Mouse (Mus musculus) CH12F3 (cell line): ENCODE results near the gene Klc4.

Source experiments
- in situ Hi-C: fragments of 300-500 bp; cut with MboI; formaldehyde crosslinking; loops from 2 replicates; pipeline ENCODE4 v1.14.3; 2020; ENCODE audit warnings: low sequenced_read_pairs

The Klc4 gene

DNA sequence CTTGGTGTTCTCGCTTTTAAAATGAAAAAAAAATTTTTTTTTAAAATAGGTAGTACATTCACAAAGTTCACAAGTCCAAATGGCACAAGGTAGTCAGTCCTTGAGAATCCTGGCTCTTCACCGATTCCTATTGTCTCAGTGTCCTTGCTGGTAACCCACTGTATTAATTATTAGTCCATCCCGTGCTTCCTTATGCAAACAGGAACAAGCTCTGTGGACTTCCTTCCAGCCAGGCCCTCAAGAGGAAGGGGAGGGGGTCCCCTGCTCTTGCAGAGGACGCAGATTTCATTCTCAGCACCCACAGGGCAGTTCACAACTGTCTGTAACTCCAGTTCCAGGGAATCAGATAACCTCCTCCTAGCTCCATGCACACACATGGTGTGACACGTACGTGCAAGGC is 10.2 kb upstream of the Klc4 start:
- in situ Hi-C loops, result no loop called here

DNA sequence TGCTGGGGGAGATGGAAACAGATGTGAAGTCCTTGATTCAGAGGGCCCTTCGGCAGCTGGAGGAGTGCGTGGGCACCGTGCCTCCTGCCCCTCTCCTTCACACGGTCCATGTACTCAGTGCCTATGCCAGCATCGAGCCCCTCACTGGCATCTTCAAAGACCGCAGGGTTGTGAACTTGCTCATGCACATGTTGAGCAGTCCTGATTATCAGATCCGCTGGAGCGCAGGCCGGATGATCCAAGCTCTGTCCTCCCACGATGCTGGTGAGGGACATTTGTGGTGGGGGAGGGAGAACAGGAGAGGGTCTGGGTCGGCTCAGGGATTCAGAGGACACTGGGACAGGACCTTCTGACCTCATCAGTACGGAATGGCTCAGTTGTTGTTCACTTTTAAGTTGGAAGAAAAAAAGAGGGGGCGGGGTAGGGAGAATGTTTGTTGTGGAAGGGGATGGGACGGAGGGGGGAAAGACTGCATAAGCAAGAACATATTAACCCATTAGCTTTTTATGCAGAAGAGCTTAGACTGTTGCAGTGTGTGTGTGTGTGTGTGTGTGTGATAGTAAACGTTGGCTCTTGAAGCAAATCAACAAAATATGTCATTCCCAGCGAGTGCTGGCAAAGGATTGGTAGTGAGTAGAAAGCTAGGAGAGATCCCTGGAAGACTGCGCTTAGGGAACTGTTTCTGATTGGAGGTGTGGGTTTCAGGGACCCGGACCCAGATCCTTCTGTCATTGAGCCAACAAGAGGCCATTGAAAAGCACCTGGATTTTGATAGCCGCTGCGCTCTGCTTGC is 6.1 kb upstream of the Klc4 start:
- in situ Hi-C loops, result no loop called here

GRCm38 (mm10) chr17:46651292-46651691 is 5.5 kb upstream of the Klc4 start:
- in situ Hi-C loops, result no loop called here

- in situ Hi-C loops, result no loop called here
Measured at GRCm38 (mm10) chr17:46650232-46651031, 4.6 kb upstream of the Klc4 start, which contains the start of gene Cul7. TSS of gene Cul7 (plus strand) at chr17:46650337.

DNA sequence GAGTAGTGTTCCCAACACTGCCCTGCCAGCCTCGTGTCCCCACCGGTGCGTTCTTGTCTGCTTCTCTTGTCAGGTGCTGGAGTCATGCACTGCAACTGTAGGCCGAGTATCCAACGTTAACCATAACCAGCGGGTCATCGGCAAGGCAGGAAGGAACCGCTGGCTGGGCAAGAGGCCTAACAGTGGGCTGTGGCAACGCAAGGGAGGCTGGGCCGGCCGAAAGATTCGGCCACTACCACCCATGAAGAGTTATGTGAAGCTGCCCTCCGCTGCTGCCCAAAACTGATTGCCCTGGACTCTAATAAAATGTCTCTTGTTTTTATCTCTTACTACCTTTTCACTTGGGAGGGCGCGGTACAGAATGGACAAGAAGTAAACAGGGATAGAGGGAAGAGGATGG is 4.0 kb upstream of the Klc4 start:
- in situ Hi-C loops, result no loop called here

- in situ Hi-C loops, result no loop called here
Measured at GRCm38 (mm10) chr17:46648436-46648835, 2.6 kb upstream of the Klc4 start.

DNA sequence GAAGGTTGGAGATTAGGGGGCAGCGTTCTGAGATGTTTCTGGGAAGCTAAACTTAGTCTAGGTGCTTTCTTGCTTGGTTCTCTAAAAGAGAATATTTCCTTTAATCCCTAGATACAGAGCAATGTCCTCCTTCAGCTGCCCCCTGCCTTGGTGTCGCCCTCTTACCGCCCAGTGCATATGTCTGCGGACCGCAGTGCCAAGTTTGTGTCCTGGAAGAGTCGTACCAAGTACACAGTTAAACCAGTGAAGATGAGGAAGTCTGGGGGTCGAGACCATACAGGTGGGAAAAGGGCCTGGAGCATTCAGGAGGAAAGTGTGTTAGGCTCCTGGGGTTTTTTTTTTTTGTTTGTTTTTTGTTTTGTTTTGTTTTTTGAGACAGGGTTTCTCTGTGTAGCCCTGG is 1.5 kb upstream of the Klc4 start:
- in situ Hi-C loops, result no loop called here

DNA sequence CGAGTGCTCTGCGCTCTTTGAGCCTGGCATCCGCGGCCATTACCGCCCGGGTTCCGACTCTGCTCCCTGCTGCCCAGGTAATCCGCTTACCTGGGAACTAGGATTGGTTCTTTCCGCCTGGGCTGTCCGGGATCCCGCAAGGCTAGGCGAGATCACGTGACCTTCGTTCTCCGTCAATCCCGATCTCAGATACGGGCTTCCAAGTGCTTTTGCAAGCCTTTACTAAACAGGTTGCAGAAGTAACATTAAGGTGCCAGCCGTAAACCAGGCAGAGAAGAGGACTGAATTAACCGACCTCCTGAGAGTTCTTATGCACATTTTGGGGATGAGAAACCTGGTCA is 470 bp upstream of the Klc4 start:
- in situ Hi-C loops, result no loop called here

GRCm38 (mm10) chr17:46644916-46645475 is 826 bp downstream of the Klc4 start:
- in situ Hi-C loops, result no loop called here

DNA sequence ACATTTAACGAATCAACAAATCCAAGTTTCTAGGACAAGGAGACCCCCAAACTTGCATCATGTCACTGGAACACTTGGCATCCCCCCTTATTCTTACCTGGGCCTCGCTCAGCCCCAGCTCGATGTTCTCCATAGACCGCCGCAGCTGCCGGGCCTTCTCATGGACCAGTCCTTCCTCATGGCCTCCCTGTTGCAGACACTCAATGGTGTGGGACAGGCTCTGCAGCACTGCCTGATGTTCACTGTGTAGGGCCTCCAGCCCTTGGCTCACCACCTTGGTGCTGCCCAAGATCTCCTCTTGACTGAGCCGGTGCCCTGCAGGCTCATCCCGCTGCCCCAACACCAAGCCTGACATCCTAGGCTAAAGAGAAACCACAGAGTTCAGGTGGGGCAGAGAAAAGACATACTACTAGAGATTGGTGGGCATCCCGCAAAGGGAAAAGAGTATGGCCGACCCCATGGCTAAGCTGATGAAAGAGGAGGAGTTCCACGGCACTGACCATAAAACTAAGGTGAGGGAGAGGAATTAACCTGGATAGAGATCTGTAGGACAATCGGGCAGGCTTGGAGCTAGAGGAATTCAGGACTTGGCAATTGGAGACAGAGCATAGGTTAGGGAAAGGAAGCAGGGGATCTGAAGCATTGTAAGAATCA is 1.5 kb downstream of the Klc4 start:
- in situ Hi-C loops, result no loop called here

DNA sequence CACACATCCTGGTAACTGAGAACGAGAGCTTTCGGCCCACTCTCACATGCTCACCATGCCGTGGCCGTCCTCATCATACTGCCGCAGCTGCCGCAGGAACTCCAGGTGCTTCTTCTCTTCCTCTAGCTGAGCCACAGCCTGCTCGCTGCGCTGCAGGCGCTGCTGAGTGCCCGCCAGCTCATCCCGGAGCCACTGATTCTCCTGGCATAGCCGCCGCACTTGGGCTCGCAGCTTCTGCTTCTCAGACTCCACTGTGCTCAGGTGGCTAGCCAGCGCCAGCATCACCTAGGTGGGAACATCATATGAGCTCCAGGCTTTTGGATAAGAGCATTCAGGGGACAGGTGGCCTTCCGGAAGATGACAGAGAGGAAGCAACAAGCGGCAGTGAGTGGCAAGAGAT is 3.8 kb downstream of the Klc4 start:
- in situ Hi-C loops, result no loop called here

- in situ Hi-C loops, result no loop called here
Measured at GRCm38 (mm10) chr17:46639929-46640328, 5.9 kb downstream of the Klc4 start.

GRCm38 (mm10) chr17:46636831-46637523 is 8.8 kb downstream of the Klc4 start:
- in situ Hi-C loops, result no loop called here

- in situ Hi-C loops, result no loop called here
Measured at GRCm38 (mm10) chr17:46629685-46630441, 16.0 kb downstream of the Klc4 start.

- in situ Hi-C loops, result no loop called here
Measured at GRCm38 (mm10) chr17:46628791-46629684, 16.8 kb downstream of the Klc4 start, which contains the start of gene Ptk7. TSS of gene Ptk7 (minus strand) at chr17:46629504.

DNA sequence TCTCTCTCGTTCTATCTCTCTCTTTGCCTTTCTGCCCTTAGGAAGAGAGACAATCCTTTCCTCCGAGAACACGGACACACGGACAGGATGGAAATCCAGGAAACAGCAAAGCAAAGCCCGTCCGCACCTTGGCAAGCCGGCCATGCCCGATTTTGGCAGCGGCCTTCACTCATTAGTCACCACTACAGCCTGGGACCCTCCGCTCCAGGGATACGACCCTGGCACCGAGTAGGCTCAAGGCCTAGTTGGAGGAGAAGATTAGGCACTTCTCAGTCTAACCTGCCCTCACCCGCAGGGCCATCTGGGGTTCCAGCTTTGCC is 17.4 kb downstream of the Klc4 start:
- in situ Hi-C loops, result no loop called here

- in situ Hi-C loops, result no loop called here
Measured at GRCm38 (mm10) chr17:46627409-46627808, 18.4 kb downstream of the Klc4 start.

- in situ Hi-C loops, result no loop called here
Measured at GRCm38 (mm10) chr17:46624598-46624997, 21.2 kb downstream of the Klc4 start.
